Mouse (Mus musculus) olfactory bulb, adult 2 months (tissue): ENCODE results near the gene Galnt10. TPM values are rescaled to one million over a fixed set of nuclear protein-coding genes. Genes with fewer than 3 reads are reported as not detected.

Experiments
- H3K27ac ChIP-seq: fragments of 200-500 bp; 2 replicates; pipeline ENCODE4 v1.5.1; 2012; ENCODE audit warnings: low read depth, low read length; ENCODE audit not compliant: insufficient read depth
- H3K4me1 ChIP-seq: fragments of 200-500 bp; 2 replicates; pipeline ENCODE4 v1.6.1; 2012; ENCODE audit warnings: low read length; ENCODE audit not compliant: control insufficient read depth, insufficient read depth
- H3K4me3 ChIP-seq: fragments of 200-500 bp; 2 replicates; pipeline ENCODE4 v1.5.1; 2012; ENCODE audit warnings: mild to moderate bottlenecking, low read depth, low read length, moderate library complexity; ENCODE audit not compliant: insufficient read depth
- CTCF ChIP-seq: fragments of 200-500 bp; IDR thresholded peaks from 2 replicates; pipeline ENCODE4 v1.5.1; 2012; ENCODE audit warnings: low read depth, mild to moderate bottlenecking, low read length, moderate library complexity; ENCODE audit not compliant: insufficient read depth
- POLR2A ChIP-seq: fragments of 200-500 bp; IDR thresholded peaks from 2 replicates; pipeline ENCODE4 v1.6.1; 2012; ENCODE audit warnings: mild to moderate bottlenecking, low read depth, low read length, moderate library complexity; ENCODE audit not compliant: insufficient read depth
- WGBS: fragments of 180-500 bp; shearing (Covaris S2); methylation state at CpG from one replicate; pipeline ENCODE4 v1.1.7; 2018; 5-methylcytosine and 5-hydroxymethylcytosine counted together
- polyA plus RNA-seq: library from polyadenylated mRNA; stranded (reverse); fragments of >200 nt; gene quantifications from 2 replicates; pipeline ENCODE4 v1.2.4, GENCODE M21; 2012; ENCODE audit warnings: low replicate concordance; ENCODE audit not compliant: missing spikeins, insufficient read depth, insufficient read length

Galnt10 gene
- polyA plus RNA-seq, 1 experiment = not detected

DNA sequence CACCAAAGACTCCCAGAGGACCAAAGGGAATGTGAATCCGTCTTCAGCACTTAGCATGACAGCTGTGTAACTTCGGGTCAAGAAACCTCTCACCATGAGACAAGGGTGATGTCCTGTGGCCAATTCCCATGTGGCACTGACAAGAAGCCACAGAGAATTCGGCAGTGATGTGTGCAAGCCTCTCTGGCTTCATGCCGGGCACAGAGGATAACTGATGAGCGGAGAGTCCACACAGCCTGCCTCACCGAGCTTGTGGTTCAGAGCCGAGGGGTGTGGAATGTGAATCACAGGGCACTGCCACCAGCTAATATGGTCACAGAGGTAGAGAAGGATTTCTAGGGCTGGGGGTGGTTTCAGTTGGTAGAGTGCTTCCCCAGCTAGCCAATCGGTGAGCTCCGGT lies 113.4 kb downstream of the Galnt10 start:
- no peak for TF ChIP-seq POLR2A
- no peak for TF ChIP-seq CTCF
- H3K27ac ChIP-seq = no peak overlapping the region
- no peak overlapping the region for H3K4me3 ChIP-seq
- H3K4me1 ChIP-seq = peaks cover 8% of the 10 kb centered on the region
- 89% methylated on average over 9 of the region's 9 CpGs for WGBS

DNA sequence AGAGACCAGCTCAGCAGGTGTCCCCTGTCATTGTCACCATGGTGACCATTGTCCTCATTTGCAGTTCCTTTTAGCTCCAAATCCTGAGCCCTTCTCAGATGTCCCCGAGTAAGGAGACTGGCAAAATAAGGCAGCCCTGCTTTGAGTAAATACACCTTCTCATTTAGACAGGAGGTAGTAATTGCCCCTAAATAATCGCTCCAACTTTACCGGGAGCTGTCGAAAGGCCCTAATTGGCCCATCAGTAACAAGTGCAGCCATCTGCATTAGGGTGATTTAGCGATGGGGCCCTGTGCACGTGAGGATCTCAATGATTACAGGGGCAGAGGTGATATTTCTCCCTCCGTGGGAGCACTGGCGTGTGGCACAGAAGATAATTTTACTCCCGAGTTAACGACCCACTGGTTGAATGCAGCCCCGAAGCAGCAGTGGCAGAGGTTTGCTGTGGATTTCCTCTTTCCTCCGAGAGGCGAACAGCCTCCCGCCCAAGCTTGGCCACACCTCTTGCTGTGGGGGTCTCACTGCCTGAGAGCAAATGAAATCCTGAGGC lies 115.3 kb downstream of the Galnt10 start:
- WGBS = 25% methylated on average over 14 of the region's 14 CpGs
- Histone ChIP-seq H3K4me1 (peaks cover 4% of the 10 kb centered on the region), H3K4me3 (no peak overlapping the region), H3K27ac (no peak overlapping the region)
- TF ChIP-seq CTCF = no peak
- no peak for TF ChIP-seq POLR2A

DNA sequence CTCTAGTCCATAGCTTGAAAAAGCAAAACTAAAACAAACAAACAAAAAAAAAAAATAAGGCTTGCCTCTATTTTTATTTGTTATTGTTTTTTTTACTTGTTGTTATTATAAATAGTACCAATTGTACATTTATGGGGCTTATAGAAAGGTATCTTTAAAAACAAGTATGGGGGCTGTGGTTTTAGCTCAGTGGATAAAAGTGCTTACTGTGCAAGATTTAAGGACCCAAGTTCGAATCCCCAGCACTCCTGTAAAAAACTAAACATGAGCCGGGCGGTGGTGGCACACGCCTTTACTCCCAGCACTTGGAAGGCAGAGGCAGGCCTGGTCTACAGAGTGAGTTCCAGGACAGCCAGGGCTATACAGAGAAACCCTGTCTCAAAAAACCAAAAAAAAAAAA lies 116.1 kb downstream of the Galnt10 start:
- H3K4me3 ChIP-seq = no peak overlapping the region
- H3K4me1 ChIP-seq = peaks cover 4% of the 10 kb centered on the region
- no peak overlapping the region for H3K27ac ChIP-seq
- WGBS = 94% methylated on average over 4 of the region's 4 CpGs
- TF ChIP-seq CTCF = no peak
- no peak for TF ChIP-seq POLR2A

DNA sequence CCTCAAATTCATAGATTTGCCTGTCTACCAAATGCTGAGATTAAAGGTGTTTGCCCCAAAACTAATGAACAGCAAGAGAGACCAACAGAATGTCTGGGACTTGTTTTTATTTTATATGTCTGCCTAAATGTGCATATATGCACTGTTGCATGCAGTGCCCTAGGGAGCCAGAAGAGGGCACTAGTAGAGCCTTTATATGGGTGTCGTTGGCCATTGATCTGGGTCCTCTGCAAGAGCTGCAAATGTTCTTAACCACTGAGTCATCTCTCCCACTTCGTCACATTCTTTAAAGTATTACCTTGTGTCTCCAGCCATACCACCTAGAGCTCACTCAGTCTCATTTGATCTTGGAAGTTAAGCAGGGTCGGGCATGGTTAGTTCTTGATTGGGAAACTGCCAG lies 118.9 kb downstream of the Galnt10 start:
- H3K4me3 ChIP-seq = no peak overlapping the region
- no peak overlapping the region for H3K27ac ChIP-seq
- H3K4me1 ChIP-seq = peaks cover 4% of the 10 kb centered on the region
- no peak for TF ChIP-seq CTCF
- TF ChIP-seq POLR2A = no peak
- 89% methylated on average over 3 of the region's 3 CpGs for WGBS

DNA sequence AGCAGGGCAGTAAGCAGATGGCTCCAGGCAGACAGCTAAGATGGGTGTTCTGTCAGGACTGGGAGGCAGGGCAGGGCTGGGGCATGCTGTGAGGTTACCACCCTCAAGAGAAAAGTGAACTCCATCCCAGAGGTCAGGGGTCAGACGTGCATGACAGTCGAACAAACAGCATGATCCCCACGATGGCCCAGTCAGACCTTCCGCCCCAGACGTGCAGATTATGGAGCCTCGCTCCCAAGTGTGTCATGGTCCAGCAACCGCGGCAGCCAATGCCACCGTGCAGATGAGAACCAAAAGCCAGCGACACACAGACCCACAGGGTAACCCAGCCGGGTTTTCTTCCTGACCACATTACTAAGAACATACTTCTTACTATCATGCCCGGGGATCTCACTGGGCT lies 121.4 kb downstream of the Galnt10 start:
- 75% methylated on average over 12 of the region's 12 CpGs for WGBS
- Histone ChIP-seq H3K4me3 (no peak overlapping the region), H3K4me1 (no peaks in the 10 kb centered on the region), H3K27ac (no peak overlapping the region)
- TF ChIP-seq POLR2A = no peak
- no peak for TF ChIP-seq CTCF

DNA sequence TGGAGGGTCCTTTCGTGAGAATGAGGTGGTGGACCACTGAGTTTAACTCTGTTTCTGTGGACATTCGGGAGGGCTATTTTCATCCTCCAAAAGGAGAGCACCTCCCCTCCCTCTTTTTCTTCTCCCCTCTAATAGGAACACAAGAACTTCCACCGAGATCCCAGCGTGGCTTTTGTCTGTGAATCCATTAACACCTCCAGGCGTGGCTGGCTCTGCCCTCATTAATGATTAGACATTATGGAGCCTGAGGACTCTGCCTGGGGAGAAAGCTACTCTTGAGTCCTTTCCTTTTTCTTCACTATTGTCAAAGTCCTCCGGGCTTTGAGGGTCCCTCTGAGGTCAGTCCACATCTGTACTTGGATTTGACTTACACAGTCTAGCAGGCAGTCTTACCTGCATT lies 121.9 kb downstream of the Galnt10 start:
- 66% methylated on average over 6 of the region's 6 CpGs for WGBS
- H3K4me1 ChIP-seq = no peaks in the 10 kb centered on the region
- no peak overlapping the region for H3K4me3 ChIP-seq
- no peak overlapping the region for H3K27ac ChIP-seq
- TF ChIP-seq CTCF = no peak
- TF ChIP-seq POLR2A = no peak

DNA sequence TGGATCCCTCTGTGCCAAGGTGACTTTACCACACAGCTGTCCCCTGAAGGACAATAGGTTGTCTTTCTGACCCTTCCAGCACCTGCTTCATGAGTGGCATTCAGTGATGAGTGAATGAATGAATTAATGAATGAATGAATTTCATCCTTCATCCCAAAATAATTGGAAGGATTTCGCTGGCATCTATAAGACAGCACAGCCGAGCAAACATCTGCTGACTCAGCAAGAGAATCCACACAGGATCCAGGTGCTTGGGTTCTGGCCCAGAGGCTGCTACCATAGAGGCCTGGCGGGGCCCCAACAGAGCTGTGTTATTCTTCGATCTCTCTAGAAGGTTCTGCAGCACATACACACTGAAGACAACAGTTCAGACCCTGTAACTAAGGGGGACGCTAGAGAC lies 125.5 kb downstream of the Galnt10 start:
- TF ChIP-seq CTCF = no peak
- Histone ChIP-seq H3K4me1 (peaks cover 8% of the 10 kb centered on the region), H3K27ac (no peak overlapping the region), H3K4me3 (no peak overlapping the region)
- 83% methylated on average over 5 of the region's 5 CpGs for WGBS

DNA sequence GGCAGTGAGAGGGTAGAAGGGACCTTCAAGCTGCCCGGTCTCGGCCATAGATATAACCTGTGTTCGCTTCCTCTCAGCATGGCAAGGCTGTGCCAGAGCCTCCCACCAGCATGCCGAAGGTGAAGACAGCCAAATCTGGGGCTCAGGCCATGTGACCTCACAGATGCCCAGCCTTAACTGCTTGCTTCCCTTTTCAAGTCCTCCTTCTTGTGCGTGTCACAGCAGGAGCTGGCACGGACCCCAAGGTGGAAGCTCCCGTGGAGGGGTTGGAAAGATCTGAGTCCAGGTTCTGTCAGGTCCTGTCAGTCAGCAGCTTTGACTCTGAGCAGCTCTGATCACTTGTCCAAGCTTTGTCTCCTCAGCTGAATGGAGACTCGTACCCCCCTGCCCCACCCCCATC lies 126.4 kb downstream of the Galnt10 start:
- Histone ChIP-seq H3K27ac (no peak overlapping the region), H3K4me1 (peaks cover 14% of the 10 kb centered on the region), H3K4me3 (no peak overlapping the region)
- no peak for TF ChIP-seq CTCF
- no peak for TF ChIP-seq POLR2A
- 79% methylated on average over 8 of the region's 8 CpGs for whole genome bisulfite sequencing

DNA sequence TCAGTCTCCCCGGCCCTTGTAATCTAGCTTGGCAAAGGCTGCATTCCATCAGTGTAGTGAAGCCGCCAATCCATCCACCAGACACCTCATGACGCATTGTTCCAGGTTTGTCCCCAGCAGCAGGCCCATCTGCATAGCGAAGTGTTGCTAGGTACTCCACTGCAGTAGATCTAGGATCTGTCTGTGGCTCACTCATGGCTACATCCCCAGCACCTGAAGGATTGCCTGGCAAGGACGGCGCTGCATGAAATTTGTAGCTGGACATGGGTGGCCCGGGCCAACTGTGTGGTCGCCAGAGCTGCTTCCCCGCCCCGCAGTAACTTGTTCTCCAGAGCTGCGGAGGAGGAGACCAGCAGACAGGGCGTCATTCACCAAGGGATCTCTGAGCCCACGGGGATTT lies 128.2 kb downstream of the Galnt10 start:
- H3K4me3 ChIP-seq = no peak overlapping the region
- H3K4me1 ChIP-seq = peaks cover 14% of the 10 kb centered on the region
- WGBS = 65% methylated on average over 13 of the region's 13 CpGs
- TF ChIP-seq POLR2A (no peak), CTCF (no peak)
- H3K27ac ChIP-seq = no peak overlapping the region

DNA sequence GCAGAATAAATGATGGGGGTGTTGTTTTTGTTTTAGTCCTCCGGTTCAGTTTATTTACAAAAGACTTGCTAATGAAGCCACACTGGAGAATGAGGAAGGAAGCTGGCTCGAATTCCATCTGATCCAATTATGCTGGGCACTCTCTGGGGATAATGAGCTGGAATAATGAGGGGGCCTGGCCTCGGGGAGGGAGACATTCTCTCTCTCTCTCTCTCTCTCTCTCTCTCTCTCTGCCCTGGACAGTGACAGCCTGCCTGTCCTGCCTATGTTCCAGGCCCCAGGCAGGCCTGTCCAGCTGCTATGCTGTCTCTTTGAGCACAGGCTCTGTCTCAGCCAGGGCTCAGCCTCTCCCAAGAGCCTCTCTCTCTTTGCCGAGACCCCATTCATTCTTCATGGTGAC lies 128.7 kb downstream of the Galnt10 start:
- TF ChIP-seq CTCF = no peak
- no peak for TF ChIP-seq POLR2A
- Histone ChIP-seq H3K27ac (no peak overlapping the region), H3K4me3 (no peak overlapping the region), H3K4me1 (peaks cover 17% of the 10 kb centered on the region)
- WGBS = 38% methylated on average over 4 of the region's 4 CpGs
